Mouse (Mus musculus) kidney, adult 9 months (tissue): ENCODE measurements around the gene Timm17a.

Experiments used
- DNase-seq: peaks from one replicate; pipeline ENCODE4 v3.0.0; 2022

Gene Timm17a

GRCm38 (mm10) chr1:135313284-135314031 is at the start of gene Timm17a:
TSS of gene Timm17a (minus strand) at chr1:135313778.
- peak; percentile 97 for DNase-seq

DNA sequence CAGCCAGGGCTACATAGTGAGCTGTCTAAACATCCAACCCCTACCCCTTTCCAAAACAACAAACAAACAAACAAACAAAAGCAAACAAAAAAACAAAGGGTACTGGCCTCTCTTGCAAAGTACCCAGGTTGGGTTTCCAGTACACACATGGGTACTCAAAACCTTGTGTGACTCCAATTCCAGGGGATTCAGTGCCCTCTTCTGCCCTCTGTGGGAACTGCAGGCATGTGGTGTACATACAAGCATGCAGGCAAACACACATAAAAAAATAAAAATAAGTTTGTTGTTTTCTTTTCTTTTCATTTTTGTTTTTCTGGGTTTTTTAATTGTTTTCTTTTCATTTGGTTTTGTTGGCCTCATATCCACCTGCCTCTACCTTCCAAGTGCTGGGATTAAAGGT is 48.5 kb upstream of the Timm17a start:
- DNase-seq: no peak

DNA sequence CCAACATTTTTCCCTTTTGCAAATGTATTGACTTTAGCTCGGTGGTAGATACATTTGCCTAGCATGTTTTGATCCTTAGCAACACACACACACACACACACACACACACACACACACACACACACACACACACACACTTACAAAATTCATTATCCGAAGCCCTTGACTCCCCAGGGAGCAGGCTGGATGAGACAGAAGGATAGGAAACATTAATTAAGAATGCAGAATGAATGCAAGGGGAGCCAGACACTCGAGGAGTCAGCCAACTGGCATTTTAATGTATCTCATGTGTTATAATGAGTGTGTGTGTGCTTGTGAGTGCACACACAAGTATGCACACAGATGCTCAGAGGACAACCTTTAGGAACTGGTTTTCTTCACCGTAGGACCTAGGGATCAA is 47.9 kb upstream of the Timm17a start:
- DNase-seq: no peak

GRCm38 (mm10) chr1:135359071-135359470 is 45.5 kb upstream of the Timm17a start:
- DNase-seq: no peak

DNA sequence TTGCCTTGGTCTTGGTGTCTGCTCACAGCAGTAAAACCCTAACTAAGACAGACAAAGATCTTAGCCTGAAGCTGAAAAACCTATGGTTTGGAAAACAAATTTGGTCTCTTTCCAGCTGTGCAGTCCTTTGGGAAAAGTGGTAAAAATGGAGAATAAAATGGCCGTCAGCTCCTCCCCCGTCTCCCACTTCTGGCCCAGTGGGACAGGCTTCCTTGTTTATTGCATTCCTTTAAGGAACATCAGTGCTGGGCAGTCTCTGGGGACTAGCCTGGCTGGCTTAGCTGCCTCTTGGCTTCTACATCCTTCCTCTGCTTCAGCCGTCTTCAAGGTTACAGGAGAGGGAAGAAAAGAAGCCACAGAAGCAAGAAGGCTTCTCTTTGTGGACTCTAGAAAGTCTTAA is 38.4 kb upstream of the Timm17a start:
- DNase-seq: peak; percentile 45

DNA sequence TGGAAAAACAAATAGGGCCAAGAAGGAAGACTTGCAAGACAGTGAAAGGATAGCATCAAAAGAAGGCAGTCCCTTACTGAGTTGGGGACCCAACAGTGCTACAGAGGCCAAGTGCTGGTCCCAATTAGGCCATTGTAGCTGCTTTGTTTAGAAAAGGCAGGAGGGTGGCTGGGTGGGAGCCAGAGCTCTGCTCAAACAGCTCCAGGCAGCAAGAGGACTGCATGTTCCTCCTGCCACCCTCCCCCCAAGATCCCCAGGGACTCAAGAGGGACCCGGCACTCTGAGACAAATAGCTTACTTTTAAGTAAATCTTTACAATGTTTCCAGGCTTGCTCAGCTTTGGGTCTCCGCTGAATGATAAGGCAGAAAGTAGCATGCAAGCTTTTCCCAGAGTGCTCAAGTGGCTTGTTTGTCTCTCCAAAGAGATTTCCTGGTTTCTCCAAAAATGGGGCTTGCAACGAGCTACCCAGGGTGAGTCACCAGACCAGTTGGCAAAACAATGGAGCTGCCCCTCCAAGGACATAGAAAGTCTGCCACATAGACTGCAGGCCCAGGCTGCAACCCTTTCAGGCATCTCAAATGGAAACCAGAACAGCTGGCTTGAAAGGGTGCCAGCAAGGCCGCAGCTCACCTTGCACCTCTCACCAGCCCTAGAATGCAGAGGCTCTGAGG is 34.1 kb upstream of the Timm17a start:
- DNase-seq: no peak

- DNase-seq: no peak
Observed at GRCm38 (mm10) chr1:135346891-135347290, 33.3 kb upstream of the Timm17a start.

DNA sequence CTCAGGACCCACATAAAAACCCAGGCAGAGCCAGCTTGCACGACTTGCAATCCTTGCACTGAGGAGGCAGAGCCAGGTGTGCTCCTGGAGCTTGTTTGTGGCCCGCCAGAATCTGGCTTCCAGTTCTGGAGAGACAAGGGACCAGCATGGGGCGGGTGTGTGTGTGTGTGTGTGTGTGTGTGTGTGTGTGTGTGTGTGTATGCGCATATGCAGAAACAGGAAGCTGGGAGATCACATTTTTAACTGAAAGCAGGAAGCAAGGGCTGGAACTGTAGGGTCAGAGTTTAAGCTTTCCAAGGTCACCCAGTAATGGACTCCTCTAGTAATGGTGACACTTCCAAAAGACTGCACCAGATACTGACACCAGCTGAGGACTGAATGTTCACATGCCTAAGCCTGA is 30.4 kb upstream of the Timm17a start:
- DNase-seq: peak; percentile 30

DNA sequence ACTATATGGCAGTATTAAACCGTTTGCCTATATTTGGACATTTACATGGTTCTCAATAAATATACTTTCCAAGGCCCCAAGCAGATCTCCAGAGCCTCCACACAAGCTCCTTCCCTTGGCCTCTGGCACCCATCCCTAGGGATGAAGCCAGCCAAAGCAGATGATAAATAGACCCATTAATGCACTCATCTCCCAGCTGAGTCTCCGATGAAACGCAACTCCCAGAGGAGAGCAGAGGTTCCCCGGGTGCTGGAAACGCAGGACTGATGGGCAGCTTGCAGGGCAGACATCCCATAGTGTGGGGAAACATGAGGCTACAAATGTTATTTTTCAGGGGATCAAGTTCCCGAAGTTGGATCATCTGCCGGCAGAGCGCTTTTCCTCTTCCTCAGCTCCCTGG is 28.4 kb upstream of the Timm17a start:
- no peak for DNase-seq

- no peak for DNase-seq
Observed at GRCm38 (mm10) chr1:135330578-135330977, 17.0 kb upstream of the Timm17a start.

DNA sequence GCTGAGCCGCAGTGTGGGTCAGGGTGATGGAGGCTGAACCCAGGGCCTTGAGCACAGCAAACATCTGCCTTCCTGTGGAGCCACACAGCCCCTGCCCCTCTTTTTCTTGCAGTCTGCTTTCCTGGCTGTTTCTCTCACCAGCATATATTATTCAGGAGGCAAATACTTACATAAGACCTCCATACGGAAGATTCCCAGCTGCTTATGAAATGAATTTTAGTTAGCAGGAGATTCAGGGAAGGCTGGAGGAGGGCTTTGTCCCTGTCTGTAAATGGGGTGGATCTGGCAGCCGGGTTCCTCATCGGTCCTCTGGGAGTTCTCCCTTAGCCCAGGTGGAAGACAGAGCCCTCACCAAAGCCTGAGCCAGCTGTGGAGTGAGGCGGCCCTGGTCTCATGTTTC is 14.8 kb upstream of the Timm17a start:
- no peak for DNase-seq

DNA sequence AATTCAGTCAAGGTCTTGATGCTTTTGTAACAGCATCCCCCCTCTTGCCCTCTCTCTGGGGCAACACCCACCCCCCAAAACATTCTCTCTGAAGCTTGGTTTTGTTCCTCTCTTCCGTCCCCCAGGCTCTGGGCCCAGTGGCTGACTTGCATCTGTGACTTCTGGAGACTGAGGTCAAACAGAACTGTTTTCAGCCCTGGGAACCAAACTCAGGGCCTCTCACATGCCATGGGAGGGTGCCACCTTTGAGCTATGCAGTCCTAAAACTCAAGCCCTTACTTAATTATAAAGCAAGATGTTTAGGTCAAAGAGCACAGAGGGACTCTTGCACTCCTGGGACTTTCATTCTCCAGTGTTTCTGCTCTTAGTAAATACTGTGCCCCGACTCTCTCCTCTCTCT is 12.4 kb upstream of the Timm17a start:
- DNase-seq: no peak

- peak; percentile 69 for DNase-seq
Observed at GRCm38 (mm10) chr1:135324571-135324970, 11.0 kb upstream of the Timm17a start, which contains the start of gene Lmod1. TSS of gene Lmod1 (plus strand) at chr1:135324807.

DNA sequence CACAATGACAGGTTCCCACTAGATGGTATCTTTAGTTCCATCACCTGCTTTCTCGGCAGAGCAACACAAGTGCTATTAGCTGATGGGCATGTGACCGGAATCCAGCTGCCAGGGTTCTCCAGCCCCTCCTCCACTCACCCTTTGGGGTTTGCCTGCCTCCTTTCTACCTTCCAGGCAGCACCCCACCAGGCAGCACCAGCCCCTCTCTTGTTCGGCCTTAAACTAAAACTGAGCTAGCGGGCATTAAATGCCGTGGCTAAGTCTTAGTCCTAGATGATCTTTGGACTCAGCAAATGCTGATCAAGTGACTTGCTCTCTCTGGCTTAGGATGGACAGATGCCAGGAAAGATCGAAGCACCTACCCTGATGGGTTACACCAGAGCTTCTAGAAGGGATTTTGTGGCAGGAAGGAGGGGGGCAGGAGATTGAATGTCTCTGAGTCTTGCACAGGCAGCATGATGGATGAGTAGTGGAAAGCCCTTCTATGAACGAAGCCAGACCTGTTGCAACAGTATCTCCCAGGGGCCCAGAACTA is 9.9 kb upstream of the Timm17a start:
- peak; percentile 80 for DNase-seq

DNA sequence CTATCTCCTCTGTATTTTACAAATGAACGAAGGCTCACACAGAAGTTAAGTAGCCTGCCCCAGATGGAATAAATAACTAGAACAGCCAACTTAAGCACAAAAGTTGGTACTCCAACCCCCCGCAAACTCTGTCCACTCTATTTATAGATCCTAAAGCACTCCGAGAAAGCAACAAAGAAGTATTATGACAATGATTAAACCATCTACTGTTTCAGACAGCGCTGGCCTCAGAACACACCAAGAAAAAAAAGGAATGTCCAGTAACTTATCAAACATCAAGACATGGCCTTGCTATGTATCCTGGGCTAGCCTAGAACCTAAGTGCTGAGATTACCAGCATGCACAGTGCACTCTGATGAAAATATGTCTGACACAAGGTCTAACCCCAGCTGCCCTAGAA is 1.4 kb downstream of the Timm17a start:
- peak; percentile 50 for DNase-seq

- peak; percentile 85 for DNase-seq
Observed at GRCm38 (mm10) chr1:135311356-135311755, 2.2 kb downstream of the Timm17a start.

DNA sequence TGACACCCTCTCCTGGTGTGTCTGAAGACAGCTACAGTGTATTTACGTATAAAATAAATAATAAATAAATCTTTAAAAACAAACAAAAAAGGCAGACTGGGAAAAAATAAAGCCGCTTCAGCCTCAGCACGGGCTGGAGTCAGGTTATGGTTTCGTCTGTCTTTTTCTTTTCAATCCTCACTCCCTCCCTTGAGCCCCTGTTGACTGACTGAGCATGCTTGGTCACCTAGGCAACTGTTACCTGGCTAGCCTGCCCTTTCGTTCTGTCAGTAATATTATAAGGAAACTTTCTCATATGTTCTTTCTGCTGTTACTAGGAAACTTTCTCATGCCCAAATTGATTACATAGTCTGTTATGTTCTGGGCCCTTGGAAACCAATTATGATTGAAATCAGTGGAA is 22.7 kb downstream of the Timm17a start:
- no peak for DNase-seq

GRCm38 (mm10) chr1:135286311-135286710 is 27.3 kb downstream of the Timm17a start:
- DNase-seq: no peak

DNA sequence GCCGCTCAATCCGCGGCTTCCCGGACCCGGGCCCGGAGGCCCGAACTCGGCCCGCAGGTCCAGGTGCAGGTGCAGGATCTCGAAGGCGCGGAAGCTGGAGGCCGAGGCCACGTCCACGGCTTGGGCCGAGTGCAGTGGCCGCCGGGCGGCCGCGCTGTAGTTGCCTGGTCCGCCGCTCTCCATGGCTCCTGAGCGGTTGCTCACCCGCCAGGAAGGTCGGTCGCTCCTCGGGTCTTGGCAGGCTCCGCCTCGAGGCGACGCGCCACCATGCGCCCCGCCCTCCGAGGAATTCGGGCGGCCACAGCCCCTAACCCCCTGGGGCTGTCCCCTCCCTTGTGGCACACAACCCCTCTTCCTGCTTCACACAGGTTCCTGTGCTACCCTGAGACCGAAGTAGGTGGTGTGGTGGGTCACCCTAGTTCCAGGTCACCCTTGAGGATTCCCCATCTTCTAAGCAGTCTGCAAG is 29.7 kb downstream of the Timm17a start, which contains the start of gene Rnpep:
Rnpep (minus strand) TSS at position 259 of the 466 bp plus-strand sequence.
- DNase-seq: peak; percentile 62

GRCm38 (mm10) chr1:135283287-135283825 is 30.2 kb downstream of the Timm17a start:
- DNase-seq: no peak

- DNase-seq: peak; percentile 47
Observed at GRCm38 (mm10) chr1:135282536-135283286, 30.9 kb downstream of the Timm17a start.

GRCm38 (mm10) chr1:135281841-135282240 is 31.7 kb downstream of the Timm17a start:
- DNase-seq: no peak

DNA sequence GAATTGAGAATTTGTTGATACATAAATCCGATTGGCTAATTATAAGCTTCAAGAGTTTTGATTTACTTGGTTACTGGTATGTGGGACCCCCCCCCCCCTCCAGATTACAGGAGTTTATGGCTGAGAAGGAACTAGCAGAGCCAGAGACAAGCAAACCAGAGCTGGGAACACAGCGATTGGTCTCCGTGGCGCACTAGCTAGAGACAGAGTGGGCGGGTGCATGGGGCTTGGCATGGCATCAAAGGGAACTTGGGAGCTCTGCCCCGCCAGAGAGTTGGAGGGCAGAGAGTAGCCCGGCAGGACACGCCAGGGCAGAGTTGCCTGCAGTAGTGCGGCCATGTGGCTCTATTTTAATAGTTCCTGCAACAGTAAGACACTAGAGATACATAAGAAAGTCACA is 32.9 kb downstream of the Timm17a start:
- DNase-seq: peak; percentile 84
